ENCODE assay signal across 8 mouse cellular contexts in the genomic region with DNA sequence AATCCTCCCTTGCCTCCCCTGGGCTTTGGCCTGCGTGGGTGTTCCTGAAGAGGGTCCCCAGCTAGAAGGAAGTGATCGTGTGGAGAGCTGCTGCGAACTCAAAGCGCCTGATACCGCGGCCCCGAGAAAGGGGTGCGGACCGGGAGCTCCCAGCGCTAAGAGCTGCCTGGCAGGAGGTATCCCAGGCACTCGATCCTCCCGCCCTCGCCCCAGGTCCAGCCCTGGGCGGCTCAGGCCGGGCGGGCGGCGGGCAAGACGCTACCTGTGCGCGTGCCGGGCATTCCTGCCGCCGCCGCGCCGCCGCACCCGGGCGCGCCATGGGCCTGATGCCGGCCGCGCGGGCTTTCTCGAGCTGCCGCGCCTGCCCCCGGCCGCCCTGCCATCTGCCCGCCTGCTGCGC.
DNase-seq lines count a peak whose midpoint lies in the region; ATAC-seq and TF ChIP-seq lines count a peak whose summit lies in the region.

No protein-coding gene starts in this region.

- TF ChIP-seq POLR2A in limb, embryonic 14.5 days (IDR thresholded peaks at IDR 0.05; ENCODE audit: borderline replicate concordance, extremely low read depth, insufficient read depth, insufficient read length), result no peak

- TF ChIP-seq CTCF in midbrain, postnatal 0 days (IDR thresholded peaks at IDR 0.05), result no peak

- H3K4me3 ChIP-seq in heart, embryonic 11.5 days (ENCODE audit: low read depth, low read length), result peak overlapping the region; percentile 45
- H3K4me3 ChIP-seq in forebrain, embryonic 14.5 days (ENCODE audit: low read depth, low read length), result peak overlapping the region; percentile 39
- peak overlapping the region; percentile 43 for H3K4me3 ChIP-seq in limb, embryonic 14.5 days (replicated peaks; ENCODE audit: low read length)
- H3K4me3 ChIP-seq in midbrain, postnatal 0 days (ENCODE audit: low read depth, low read length), result peak overlapping the region; percentile 53

- no peak for DNase-seq in heart, adult 18-20 months
- DNase-seq in forebrain, embryonic 14.5 days (ENCODE audit: low spot score), result no peak
- no peak for DNase-seq in limb, embryonic 14.5 days (ENCODE audit: low spot score)
- DNase-seq in midbrain, postnatal 0 days (ENCODE audit: low spot score), result no peak
- DNase-seq in frontal cortex, postnatal 10 days (ENCODE audit: low spot score in 2 of 2), result no peak

- ATAC-seq in heart, embryonic 11.5 days (replicated peaks; ENCODE audit: insufficient number of reproducible peaks, low FRiP score, low TSS enrichment), result no peak
- ATAC-seq in forebrain, embryonic 14.5 days, result 0 out of 2 replicates have a peak, but pooled peaks have one; percentile 44
- no peak for ATAC-seq in limb, embryonic 14.5 days (ENCODE audit: low FRiP score, low read depth)
- no peak for ATAC-seq in midbrain, postnatal 0 days (ENCODE audit: low FRiP score)
- no peak for ATAC-seq in monocyte, adult 5-6 weeks (replicated peaks; ENCODE audit: insufficient number of reproducible peaks, low FRiP score, low TSS enrichment, poor library complexity, severe bottlenecking)
- no peak for ATAC-seq in megakaryocyte-erythroid progenitor cell, adult 5-6 weeks (replicated peaks; ENCODE audit: low FRiP score, low TSS enrichment, poor library complexity, severe bottlenecking)

- 0 out of 2 replicates have a peak, but pooled peaks cover 7% of the 10 kb centered on the region for H3K4me1 ChIP-seq in heart, embryonic 11.5 days (ENCODE audit: control insufficient read depth, insufficient read depth, low read length)
- no peaks in the 10 kb centered on the region for H3K4me1 ChIP-seq in forebrain, embryonic 14.5 days (ENCODE audit: control insufficient read depth, insufficient read depth, low read length)
- H3K4me1 ChIP-seq in limb, embryonic 14.5 days (ENCODE audit: control insufficient read depth, insufficient read depth, low read length), result no peaks in the 10 kb centered on the region
- H3K4me1 ChIP-seq in midbrain, postnatal 0 days (ENCODE audit: insufficient read depth, low read length), result no peaks in the 10 kb centered on the region

- H3K36me3 ChIP-seq in heart, embryonic 11.5 days (ENCODE audit: control insufficient read depth, insufficient read depth, low read length), result no peaks in the 10 kb centered on the region
- H3K36me3 ChIP-seq in forebrain, embryonic 14.5 days (ENCODE audit: control insufficient read depth, insufficient read depth, low read length), result no peaks in the 10 kb centered on the region
- H3K36me3 ChIP-seq in limb, embryonic 14.5 days (ENCODE audit: control insufficient read depth, insufficient read depth, low read length), result no peaks in the 10 kb centered on the region
- no peaks in the 10 kb centered on the region for H3K36me3 ChIP-seq in midbrain, postnatal 0 days (ENCODE audit: insufficient read depth, low read length)

- peak overlapping the region; percentile 93 for H3K4me2 ChIP-seq in heart, embryonic 11.5 days
- H3K4me2 ChIP-seq in forebrain, embryonic 14.5 days (ENCODE audit: low read length), result peak overlapping the region; percentile 68
- peak overlapping the region; percentile 89 for H3K4me2 ChIP-seq in limb, embryonic 14.5 days (replicated peaks; ENCODE audit: low read depth, low read length, severe bottlenecking)
- H3K4me2 ChIP-seq in midbrain, postnatal 0 days (ENCODE audit: low read depth, low read length, poor library complexity, severe bottlenecking), result peak overlapping the region; percentile 94

- H3K9ac ChIP-seq in heart, embryonic 11.5 days (ENCODE audit: low read depth, low read length), result peak overlapping the region; percentile 18; the same call in 1 of the 2 replicates
- peak overlapping the region; percentile 56 for H3K9ac ChIP-seq in forebrain, embryonic 14.5 days (ENCODE audit: low read length)
- peak overlapping the region; percentile 56 for H3K9ac ChIP-seq in limb, embryonic 14.5 days (ENCODE audit: low read depth, low read length, severe bottlenecking)
- peak overlapping the region; percentile 79 for H3K9ac ChIP-seq in midbrain, postnatal 0 days (replicated peaks; ENCODE audit: low read length, poor library complexity, severe bottlenecking)

- H3K9me3 ChIP-seq in heart, embryonic 11.5 days (replicated peaks; ENCODE audit: control insufficient read depth, low read length), result no peaks in the 10 kb centered on the region
- H3K9me3 ChIP-seq in forebrain, embryonic 14.5 days (replicated peaks; ENCODE audit: control insufficient read depth, low read length), result no peaks in the 10 kb centered on the region
- H3K9me3 ChIP-seq in limb, embryonic 14.5 days (ENCODE audit: control insufficient read depth, low read length), result no peaks in the 10 kb centered on the region
- no peaks in the 10 kb centered on the region for H3K9me3 ChIP-seq in midbrain, postnatal 0 days (ENCODE audit: low read length)

- 1% methylated on average over 42 of the region's 42 CpGs for WGBS in heart, embryonic 11.5 days (ENCODE audit: insufficient replicate concordance)
- WGBS in forebrain, embryonic 14.5 days, result 2% methylated on average over 32 of the region's 42 CpGs
- WGBS in limb, embryonic 14.5 days, result 8% methylated on average over 37 of the region's 42 CpGs
- 1% methylated on average over 38 of the region's 42 CpGs for WGBS in midbrain, postnatal 0 days

- peaks cover 46% of the 10 kb centered on the region for H3K27me3 ChIP-seq in heart, embryonic 11.5 days (ENCODE audit: control insufficient read depth, insufficient read depth, low read length)
- H3K27me3 ChIP-seq in forebrain, embryonic 14.5 days (replicated peaks; ENCODE audit: control insufficient read depth, insufficient read depth, low read length), result peaks cover 24% of the 10 kb centered on the region
- H3K27me3 ChIP-seq in limb, embryonic 14.5 days (ENCODE audit: control insufficient read depth, insufficient read depth, low read length), result peaks cover 26% of the 10 kb centered on the region
- peaks cover 23% of the 10 kb centered on the region for H3K27me3 ChIP-seq in midbrain, postnatal 0 days (ENCODE audit: insufficient read depth, low read length)

- H3K27ac ChIP-seq in heart, embryonic 11.5 days (ENCODE audit: low read depth, low read length), result no peak overlapping the region
- H3K27ac ChIP-seq in forebrain, embryonic 14.5 days (ENCODE audit: low read depth, low read length), result no peak overlapping the region
- H3K27ac ChIP-seq in limb, embryonic 14.5 days (replicated peaks; ENCODE audit: low read depth, low read length), result no peak overlapping the region
- H3K27ac ChIP-seq in midbrain, postnatal 0 days (ENCODE audit: low read depth, low read length), result no peak overlapping the region

Comparison
In these comparisons a context has a peak if more than half of its experiments do, and no peak if none do; other contexts are left out.
1. H3K9ac ChIP-seq: peak in every context shown above with its lines; median percentile 79 in midbrain, postnatal 0 days; 56 in forebrain, embryonic 14.5 days; 56 in limb, embryonic 14.5 days; 18 in heart, embryonic 11.5 days.